Mouse (Mus musculus) heart, embryonic 12.5 days (tissue): Measurements from ENCODE around the gene Vmn1r218. TPM values are rescaled to one million over a fixed set of nuclear protein-coding genes. Genes with fewer than 3 reads are reported as not detected.

Experiments
- polyA plus RNA-seq: library from polyadenylated mRNA; unstranded; fragments of >200 nt; fragmentation: Nextera tagmentation; extraction: Ambion mirVana; gene quantifications from 2 replicates; pipeline ENCODE4 v1.2.1, GENCODE M21; 2016

Vmn1r218 gene
- polyA plus RNA-seq, 1 experiment from 2014 or later, result not detected

Other genes with a start within 250 kb of the Vmn1r218 start
- not detected in 2 replicates for gene Vmn1r212, start 248.9 kb upstream of the Vmn1r218 start, polyA plus RNA-seq
- not detected in 2 replicates for gene Vmn1r213, start 125.5 kb upstream of the Vmn1r218 start, polyA plus RNA-seq
- gene Vmn1r214, start 102.7 kb upstream of the Vmn1r218 start, polyA plus RNA-seq, result not detected in 2 replicates
- gene Vmn1r215, start 65.1 kb upstream of the Vmn1r218 start, polyA plus RNA-seq, result not detected in 2 replicates
- not detected in 2 replicates for gene Vmn1r217, start 14.9 kb upstream of the Vmn1r218 start, polyA plus RNA-seq
- not detected in 2 replicates for gene Vmn1r219, start 26.2 kb downstream of the Vmn1r218 start, polyA plus RNA-seq
- not detected in 2 replicates for gene Vmn1r220, start 54.8 kb downstream of the Vmn1r218 start, polyA plus RNA-seq
- not detected in 2 replicates for gene Vmn1r221, start 81.0 kb downstream of the Vmn1r218 start, polyA plus RNA-seq
- gene Vmn1r222, start 102.8 kb downstream of the Vmn1r218 start, polyA plus RNA-seq, result not detected in 2 replicates
- gene Vmn1r223, start 114.0 kb downstream of the Vmn1r218 start, polyA plus RNA-seq, result not detected in 2 replicates
- gene Zfp322a, start 236.1 kb downstream of the Vmn1r218 start, polyA plus RNA-seq, result 43.0 and 46.7 TPM in 2 replicates